Mouse (Mus musculus) retina, adult 2 months (tissue): ENCODE measurements at regions not wholly inside any gene's neighbourhood (a gene's known extent, or its start where the extent isn't known, plus 50 kb on each side); places are given as distances from the start of the nearest gene placed in this dataset.
A peak's percentile ranks its signal among the peaks of the same experiment; 100 is the strongest.

Source experiments
- DNase-seq: peaks from one replicate; pipeline ENCODE4 v3.0.0-alpha.2; 2012; ENCODE audit warnings: low read depth, low spot score

- DNase-seq: no peak
Measured at GRCm38 (mm10) chr1:13839619-13840308, 2253.4 kb downstream of the 4930444P10Rik start.

GRCm38 (mm10) chr1:13834860-13835840 lies 2258.0 kb downstream of the 4930444P10Rik start:
- DNase-seq: no peak

DNA sequence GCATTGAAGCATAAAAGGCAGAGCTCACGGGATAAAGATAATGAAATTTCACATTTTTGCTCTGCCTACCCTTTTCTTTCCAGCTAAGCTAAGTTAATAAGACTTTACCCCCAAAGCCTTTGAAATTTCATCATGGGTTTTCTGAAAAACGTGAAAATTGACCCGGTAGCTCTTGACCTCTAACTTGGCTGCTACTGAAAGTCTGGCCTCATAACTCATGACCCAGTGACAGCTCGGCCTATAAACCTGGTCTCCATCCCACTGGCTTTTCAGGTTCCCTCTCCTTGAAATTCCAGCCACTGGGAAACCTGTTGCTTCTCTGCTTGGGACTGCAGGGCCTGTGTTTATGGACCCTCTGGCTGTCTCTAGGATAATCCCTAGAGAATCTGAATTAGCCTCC lies 2285.3 kb downstream of the 4930444P10Rik start:
- no peak for DNase-seq

DNA sequence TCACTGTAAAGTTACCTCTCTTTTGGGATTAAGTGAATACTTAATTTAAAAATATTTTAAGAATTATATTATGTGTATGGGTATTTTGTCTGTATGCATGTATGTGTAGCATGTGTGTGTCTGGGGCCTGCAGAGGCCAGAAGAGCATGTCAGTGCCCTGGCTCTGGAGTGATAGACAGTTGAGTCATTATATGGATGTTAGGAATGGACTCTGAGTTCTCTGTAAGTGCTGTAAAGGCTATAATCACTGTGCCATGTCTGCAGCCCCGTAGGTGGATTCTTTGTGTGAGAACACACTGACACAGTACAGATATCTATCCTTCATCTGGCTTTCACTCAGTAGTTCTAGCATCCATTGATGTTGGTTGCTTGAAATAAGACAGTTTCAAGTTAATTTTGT lies 2292.7 kb downstream of the 4930444P10Rik start:
- no peak for DNase-seq

- no peak for DNase-seq
Measured at GRCm38 (mm10) chr1:13798848-13799247, 2294.3 kb downstream of the 4930444P10Rik start.

DNA sequence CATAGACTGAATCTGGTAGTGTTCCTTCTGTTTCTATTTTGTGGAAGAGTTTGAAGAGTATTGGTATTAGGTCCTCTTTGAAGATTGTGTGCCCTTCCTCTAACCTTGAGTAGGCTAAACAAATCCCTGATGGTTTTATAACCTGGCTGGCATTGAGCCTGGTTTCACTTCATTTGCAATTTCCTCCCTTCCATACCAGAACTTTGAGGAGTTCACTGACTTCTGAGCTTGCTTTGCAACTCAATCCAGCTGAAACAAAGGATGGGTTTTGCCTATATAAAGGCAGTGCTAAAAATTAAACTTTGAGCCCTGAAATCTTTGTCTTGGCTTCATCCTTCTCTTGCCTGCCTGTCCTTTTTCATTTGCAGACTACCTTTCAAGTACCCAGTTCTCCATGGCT lies 2297.9 kb downstream of the 4930444P10Rik start:
- DNase-seq: no peak

DNA sequence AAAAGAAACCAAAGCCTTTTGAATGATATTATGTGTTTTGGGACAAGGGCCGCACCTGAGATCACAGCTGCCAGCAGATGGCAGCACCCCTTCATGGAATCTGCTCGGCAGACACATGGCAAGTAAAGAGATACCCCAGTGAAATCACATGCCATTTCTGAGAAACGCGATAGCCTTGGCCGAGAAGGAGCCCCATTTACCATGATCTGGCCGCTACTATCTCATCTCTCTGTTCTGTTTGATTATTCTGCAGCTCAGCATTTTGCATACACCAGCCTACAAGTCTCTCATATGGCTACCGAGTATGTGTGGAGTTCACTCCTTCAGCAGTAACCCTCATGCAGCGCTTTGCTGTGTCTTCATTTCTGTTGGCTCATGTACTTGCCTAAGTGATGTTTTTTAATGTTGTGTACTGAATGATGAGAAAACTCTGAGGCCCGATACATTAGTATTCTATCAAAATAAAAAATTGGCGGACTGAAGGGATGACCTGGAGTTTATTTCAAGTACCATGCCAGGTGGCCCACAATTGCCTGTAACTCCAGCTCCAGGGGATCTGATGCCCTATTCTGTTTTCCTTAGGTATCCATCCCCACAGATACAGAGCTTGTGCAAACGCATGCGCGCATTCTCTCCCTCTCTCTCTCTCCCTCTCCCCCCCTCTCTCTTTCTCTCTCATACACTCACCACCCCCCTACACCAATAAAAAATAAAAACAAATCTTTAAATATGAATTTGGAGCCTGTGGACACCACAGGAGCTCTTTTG lies 2303.6 kb downstream of the 4930444P10Rik start:
- peak; percentile 32 for DNase-seq

GRCm38 (mm10) chr1:13787016-13787415 lies 2306.1 kb downstream of the 4930444P10Rik start:
- no peak for DNase-seq

DNA sequence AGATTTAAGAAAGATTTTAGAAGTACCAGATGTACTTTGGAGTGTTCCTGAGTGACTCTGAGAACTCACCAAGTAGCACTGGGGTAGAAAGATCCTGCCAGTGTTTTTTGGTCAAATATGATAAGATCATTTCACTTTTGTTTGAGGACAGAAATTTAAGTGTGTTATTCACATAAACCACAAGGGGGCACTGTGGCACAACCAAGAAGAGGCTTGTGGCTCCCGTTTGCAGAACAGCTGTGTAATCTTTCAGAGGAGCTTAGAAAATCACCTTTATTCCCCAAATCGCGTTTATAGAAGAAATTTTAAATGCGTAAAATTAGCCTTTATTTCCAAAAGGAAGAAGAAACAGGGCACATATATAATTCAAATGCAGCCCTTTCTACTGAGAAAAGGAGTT lies 2308.7 kb downstream of the 4930444P10Rik start:
- DNase-seq: peak; percentile 41

DNA sequence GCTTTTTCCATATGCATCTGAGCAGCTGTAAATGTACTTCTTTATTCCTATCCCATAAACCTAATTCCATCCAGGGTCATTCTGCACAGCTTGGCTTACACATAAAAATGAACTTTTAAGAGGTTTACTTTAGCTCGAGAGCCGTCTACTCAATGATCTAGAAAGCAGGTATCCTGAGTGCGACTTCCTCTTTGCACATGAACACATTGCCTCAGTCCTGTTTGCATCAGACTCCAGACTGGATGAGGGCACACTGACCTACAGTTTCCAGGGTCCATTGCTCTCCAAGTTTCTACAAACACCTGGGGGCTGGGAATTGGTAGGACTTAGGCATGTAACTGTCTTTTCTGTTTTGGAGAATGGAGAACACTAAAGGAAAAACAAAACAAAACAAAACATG lies 2310.5 kb downstream of the 4930444P10Rik start:
- DNase-seq: no peak

GRCm38 (mm10) chr1:13772106-13772505 lies 2321.0 kb downstream of the 4930444P10Rik start:
- DNase-seq: no peak

DNA sequence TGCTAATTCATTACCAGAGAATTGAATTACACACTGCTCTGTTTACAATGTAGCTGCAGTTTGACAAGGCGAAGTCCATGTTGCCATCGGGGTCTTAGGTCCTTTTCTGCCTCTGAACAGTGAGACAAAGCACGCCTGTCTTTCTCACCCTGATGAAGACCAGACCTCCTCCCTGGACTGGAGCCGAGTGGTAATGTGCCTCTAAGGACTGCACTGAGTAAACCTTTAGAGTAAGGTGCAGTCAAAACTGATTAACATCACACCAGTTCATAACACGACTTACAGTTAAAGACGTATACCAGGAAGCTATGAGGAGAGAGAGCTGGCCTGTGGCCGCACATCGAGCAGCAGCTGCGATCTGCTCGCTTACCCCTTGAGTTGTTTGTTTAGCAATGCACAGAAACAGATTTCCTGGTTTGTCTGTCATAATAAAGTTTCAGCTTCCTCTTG lies 2322.1 kb downstream of the 4930444P10Rik start:
- DNase-seq: no peak

DNA sequence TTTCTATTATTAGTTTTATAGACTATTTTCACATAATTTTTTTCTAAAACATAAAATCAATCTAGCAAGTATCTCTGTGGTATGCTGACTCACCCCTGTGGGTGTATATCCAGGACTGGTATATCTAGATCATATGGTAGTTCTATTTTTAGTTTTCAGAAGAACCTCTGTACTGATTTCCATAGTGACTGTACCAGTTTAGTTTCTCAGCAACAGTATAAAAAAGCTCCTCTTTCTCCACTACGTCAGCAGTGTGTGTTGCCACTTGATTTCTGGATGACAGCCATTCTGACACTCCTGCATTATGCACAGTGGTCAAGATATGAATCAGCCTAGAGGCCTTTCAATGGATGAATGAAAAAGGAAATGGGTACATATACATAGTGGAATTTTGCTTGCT lies 2338.6 kb downstream of the A830018L16Rik start:
- DNase-seq: no peak

- DNase-seq: no peak
Measured at GRCm38 (mm10) chr1:13751381-13751780, 2337.5 kb downstream of the A830018L16Rik start.
